Mouse (Mus musculus) WW6 (cell line): ENCODE measurements at regions not wholly inside any gene's neighbourhood (a gene's known extent, or its start where the extent isn't known, plus 50 kb on each side); places are given as distances from the start of the nearest gene placed in this dataset.
"Not testable (repeated sequence)": the region's sequence is repeated elsewhere in the genome, so short reads cannot be mapped to it uniquely, and the experiment has no call there.

ENCODE experiments used
- DNase-seq: peaks from one replicate; pipeline ENCODE4 v3.0.0-alpha.2; 2013; ENCODE audit warnings: low read depth, low spot score

- DNase-seq = no peak
These were observed 109.3 kb upstream of the Dyrk2 start for GRCm38 (mm10) chr10:118979339-118979738.

GRCm38 (mm10) chr10:118978181-118978743 is 108.3 kb upstream of the Dyrk2 start:
- no peak for DNase-seq

- DNase-seq = no peak
These were observed 106.4 kb upstream of the Dyrk2 start for GRCm38 (mm10) chr10:118976447-118976846.

- no peak for DNase-seq
These were observed 105.8 kb upstream of the Dyrk2 start for GRCm38 (mm10) chr10:118975772-118976171.

- DNase-seq = no peak
These were observed 103.3 kb upstream of the Dyrk2 start for GRCm38 (mm10) chr10:118973324-118973723.

- no peak for DNase-seq
These were observed 102.6 kb upstream of the Dyrk2 start for GRCm38 (mm10) chr10:118972626-118973025.

- DNase-seq = no peak
These were observed 100.6 kb upstream of the Dyrk2 start for GRCm38 (mm10) chr10:118970457-118971175.

GRCm38 (mm10) chr10:118961713-118962181 is 91.7 kb upstream of the Dyrk2 start:
- DNase-seq = no peak

- DNase-seq = no peak
These were observed 90.1 kb upstream of the Dyrk2 start for GRCm38 (mm10) chr10:118960076-118960475.

GRCm38 (mm10) chr10:118959623-118960022 is 89.6 kb upstream of the Dyrk2 start:
- no peak for DNase-seq

- DNase-seq = no peak
These were observed 86.3 kb upstream of the Dyrk2 start for GRCm38 (mm10) chr10:118956352-118956751.

- DNase-seq = no peak
These were observed 83.4 kb upstream of the Dyrk2 start for GRCm38 (mm10) chr10:118953440-118953839.

- no peak for DNase-seq
These were observed 82.7 kb upstream of the Dyrk2 start for GRCm38 (mm10) chr10:118952756-118953155.

GRCm38 (mm10) chr10:118947724-118948123 is 77.7 kb upstream of the Dyrk2 start:
- DNase-seq = no peak

- no peak for DNase-seq
These were observed 77.1 kb upstream of the Dyrk2 start for GRCm38 (mm10) chr10:118947016-118947674.

GRCm38 (mm10) chr10:118927316-118927715 is 57.3 kb upstream of the Dyrk2 start:
- no peak for DNase-seq

GRCm38 (mm10) chr10:118923473-118924185 is 53.6 kb upstream of the Dyrk2 start:
- DNase-seq = no peak

- DNase-seq = not testable (repeated sequence)
These were observed 52.1 kb upstream of the Dyrk2 start for GRCm38 (mm10) chr10:118922120-118922519.
